Mouse (Mus musculus): Measurements from ENCODE around the gene AC134908.4. TPM values are rescaled to one million over a fixed set of nuclear protein-coding genes. Genes with fewer than 3 reads are reported as not detected.

The AC134908.4 gene
- total RNA-seq (2014; fragmentation: Nextera tagmentation) (19.1 TPM in 1 of 2 replicates, not detected in the other), total RNA-seq (2017) (not detected in 2 replicates)

DNA sequence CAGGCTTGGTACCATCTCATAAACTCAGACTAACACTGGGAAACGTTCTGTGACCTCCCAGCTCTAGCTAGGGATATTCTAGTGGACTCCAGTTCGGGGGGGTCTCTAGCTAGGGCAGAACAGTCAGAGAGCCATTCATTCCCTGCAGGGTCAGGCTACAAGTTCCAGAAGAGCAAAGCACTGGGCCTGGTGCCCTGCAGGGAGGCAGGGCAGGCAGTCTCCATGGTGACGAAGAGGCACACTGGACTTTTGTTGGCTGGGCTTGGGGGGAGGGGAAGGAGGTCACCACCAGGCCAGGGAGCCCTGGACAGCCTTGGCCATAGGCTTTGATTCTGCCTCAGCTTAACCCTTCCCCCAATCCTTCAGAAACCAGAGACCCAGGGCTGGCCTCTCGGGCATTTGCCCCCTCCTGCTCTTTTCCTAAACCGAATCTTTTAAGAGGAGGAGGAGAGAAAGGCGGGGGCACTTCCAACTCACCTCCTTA lies at the start of gene AC134908.4:
AC134908.4 (minus strand) TSS at position 51 of the 484 bp plus-strand sequence.
- ATAC-seq (replicated peaks; ENCODE audit: low FRiP score, low TSS enrichment, poor library complexity, severe bottlenecking): no peak

DNA sequence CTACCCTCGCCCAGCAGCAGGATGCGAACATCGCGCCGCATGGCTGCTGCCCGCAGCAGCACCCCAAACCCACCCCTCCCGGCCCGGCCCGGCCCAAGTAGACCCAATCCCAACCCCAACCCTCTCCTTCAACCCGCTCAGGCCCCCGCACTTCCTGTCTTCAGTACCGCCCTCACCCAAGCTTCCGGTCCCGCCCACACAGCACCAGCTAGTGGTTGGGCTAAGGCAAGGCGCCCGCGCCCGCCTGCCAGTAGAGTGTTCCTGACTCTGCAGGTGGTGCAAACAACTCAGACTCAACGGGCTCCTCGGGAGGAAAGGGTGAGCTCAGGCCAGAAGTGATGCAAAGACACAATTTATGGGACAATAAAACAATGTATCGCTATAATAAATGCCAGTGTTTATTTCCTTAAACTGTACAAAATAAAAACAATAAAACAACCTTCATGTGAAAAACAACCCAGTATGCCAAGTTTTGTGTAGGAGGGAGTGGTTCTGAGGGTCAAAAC lies 49.0 kb upstream of the AC134908.4 start, which contains the start of gene Rhot2:
Rhot2 (minus strand) TSS at position 456 of the 506 bp plus-strand sequence.
- ATAC-seq (replicated peaks; ENCODE audit: low FRiP score, low TSS enrichment, poor library complexity, severe bottlenecking): peak; percentile 90

DNA sequence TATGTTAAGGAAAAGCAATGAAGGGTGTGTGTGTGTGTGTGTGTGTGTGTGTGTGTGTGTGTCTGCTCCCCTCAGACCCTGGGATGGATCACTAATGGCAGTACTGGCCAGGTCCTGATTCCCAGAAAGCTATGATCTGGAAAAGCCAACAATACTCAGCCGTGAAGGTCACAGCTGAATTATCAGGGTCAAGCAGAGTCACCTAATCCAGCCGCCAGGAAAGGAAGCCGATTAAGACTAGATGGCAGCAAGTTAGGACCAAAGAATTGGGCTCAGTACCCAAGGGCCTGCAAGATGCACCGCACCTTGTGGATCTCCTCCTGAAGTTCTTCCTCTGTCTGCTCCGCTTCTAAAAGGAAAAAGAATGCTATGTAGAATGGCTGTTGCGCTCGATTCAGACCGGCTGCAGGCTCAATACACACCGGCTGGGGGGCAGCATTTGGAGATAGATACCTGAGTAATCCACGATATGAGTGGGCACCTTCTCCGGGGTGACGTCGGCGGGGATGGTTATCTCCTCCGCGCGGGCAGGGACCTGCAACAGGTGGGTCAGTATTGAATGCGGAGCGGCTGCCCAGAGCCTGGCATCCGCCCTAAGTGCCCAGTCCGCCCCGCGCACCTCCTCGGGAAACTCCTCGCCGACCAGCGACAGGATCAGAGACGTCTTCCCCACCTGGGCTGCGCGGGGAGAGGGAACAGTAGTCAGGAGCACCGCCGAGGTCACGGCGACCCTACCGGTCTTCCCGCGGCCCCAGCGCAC lies 48.4 kb upstream of the AC134908.4 start:
- ATAC-seq (replicated peaks; ENCODE audit: low FRiP score, low TSS enrichment, poor library complexity, severe bottlenecking): 0 out of 2 replicates have a peak, but pooled peaks have one; percentile 11

DNA sequence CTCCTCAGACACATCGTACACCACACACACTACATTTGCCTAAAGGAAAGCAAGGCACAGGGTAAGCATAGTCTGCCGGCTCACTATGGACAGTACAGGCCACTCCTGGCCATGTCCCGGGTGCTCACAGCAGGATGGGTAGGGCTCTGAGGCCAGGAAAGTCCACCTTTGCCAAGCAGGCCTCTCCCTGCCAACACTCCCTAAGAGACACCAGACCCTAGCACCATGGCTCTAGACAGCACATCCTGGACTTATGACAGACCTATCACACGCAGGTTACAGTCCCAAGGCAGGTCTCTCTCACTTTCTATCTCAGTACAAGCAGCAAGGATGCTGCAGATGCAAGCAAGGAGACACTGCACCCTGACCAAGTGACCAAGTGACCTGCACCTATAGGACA lies 47.7 kb upstream of the AC134908.4 start:
- no peak for ATAC-seq (replicated peaks; ENCODE audit: low FRiP score, low TSS enrichment, poor library complexity, severe bottlenecking)

DNA sequence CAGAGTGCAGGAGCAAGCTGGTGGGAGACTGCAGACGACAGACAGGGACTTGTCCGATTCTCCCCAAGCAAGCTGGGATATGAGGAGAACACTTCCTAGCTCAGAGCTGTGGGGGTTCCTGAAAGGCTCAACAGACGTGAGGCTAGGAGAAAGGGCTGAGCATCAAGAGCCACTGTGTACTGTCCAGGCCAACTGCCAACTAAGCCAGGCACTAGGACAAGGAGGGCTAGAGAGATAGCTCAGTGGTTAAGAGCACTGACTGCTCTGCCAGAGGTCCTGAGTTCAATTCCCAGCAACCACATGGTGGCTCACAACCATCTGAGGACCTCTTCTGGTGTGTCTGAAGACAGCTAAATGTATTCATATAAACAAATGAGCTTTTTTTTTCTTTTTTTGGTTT lies 47.0 kb upstream of the AC134908.4 start:
- ATAC-seq (replicated peaks; ENCODE audit: low FRiP score, low TSS enrichment, poor library complexity, severe bottlenecking): no peak

DNA sequence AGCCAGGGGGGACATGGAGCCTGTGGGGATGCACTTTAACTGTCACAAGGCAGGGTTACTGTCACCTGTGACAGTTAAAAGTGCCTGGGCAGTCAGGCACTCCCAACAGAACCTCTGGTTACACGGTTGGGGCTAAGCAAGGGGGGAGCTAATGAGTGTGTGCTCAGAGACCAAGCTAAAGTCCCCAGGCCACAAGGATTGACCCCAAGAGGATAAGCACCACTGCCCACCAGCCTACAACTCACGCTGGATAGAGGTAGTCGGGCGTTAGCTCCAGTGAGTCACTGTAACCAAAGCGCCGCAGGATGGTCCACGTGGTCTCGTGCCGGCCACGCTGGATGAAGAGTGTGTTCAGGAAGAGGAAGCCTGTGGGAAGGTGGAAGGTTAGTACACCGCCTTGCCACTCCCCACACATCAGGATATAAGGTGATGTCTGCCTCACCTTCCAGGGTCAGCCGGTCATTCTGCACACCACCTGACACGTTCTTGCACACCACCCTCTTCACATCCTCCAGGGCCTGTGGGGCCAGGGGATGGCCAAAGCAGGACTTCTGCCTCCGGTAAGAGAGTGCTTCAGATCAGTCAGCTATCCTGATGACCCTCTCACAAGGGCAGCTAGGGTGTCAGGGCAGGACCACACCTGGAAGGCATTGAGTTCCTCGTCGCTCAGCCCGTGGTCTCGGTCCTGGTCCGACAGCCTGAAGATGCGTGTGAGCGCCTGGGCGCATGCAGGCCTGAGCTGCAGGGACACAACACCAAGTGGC lies 45.8 kb upstream of the AC134908.4 start, which contains the start of gene Gm20683:
Gm20683 (minus strand) TSS at position 647 of the 764 bp plus-strand sequence.
- no peak for ATAC-seq (replicated peaks; ENCODE audit: low FRiP score, low TSS enrichment, poor library complexity, severe bottlenecking)

DNA sequence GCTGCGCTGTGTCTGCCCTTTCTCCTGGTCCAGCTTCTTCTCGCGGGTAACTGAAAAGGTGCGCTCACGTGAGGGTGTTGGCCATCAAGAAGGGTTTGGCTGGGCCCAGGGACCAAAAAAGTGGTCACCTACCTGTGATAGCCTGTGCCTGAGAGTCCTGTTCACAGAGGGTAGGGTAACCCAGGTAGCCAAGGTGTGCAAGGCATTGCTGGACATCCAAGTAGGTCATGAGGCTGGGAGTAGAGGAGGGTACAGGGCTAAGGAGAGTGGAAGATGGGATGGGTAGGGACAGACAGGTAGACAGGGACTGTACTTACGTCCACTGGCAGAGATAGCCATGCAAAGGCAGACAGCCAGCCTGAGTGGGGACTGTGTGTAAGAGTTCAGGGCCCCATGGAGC lies 45.1 kb upstream of the AC134908.4 start:
- ATAC-seq (replicated peaks; ENCODE audit: low FRiP score, low TSS enrichment, poor library complexity, severe bottlenecking): no peak

DNA sequence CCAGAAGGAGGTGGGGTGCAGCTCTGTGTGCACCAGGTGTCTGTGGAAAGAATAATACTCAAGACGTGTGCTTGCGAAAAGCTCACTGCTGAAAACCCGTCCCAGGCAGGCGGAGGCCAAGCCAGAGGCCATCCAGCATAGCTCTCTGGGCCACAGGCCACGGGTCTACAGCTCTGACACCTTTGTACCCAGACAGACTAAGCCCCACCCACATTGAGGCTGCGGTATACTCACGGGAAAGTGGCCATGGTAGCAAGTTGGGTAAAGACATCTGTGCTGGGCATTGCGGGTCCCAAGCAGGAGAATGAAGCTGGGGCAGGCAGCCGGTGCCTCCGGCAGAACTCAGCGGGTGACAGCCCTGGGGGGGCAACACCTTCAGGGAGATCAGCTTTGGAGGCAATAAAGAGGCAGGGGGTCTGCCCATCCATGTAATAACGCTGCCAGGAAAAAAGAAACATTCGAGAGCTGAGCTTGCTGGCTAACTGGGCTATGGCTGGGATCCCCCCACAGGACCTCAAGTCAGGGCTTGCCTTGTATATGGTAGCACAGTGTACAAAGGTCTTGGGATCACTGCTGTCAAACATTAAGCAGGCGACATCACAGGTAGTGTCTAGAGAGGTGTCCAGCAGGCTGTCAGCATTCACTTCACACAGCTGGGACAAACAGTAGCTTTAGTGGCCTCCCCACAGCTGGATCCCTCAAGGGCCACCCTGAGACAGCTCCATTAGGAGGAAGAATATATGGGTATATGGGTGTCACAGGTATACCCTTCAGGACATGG lies 44.2 kb upstream of the AC134908.4 start:
- no peak for ATAC-seq (replicated peaks; ENCODE audit: low FRiP score, low TSS enrichment, poor library complexity, severe bottlenecking)

DNA sequence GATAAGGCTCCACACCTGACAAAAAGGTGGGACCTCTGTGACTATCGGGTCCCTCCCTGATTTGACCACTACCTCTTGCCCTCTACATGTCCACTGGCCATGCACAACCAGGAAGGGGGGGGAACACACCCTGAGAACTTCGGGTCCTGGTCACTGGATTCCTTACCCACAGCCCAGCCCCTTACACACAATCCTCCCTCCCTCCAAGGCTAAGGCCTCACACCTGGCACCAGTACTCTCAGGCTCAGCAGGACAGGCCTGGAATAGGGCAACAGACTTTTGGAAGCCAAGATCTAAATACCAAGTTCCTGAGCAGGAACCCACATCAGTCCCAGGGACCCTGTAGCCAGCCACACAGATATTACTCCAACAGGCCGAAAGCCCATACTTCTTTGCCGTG lies 43.4 kb upstream of the AC134908.4 start:
- ATAC-seq (replicated peaks; ENCODE audit: low FRiP score, low TSS enrichment, poor library complexity, severe bottlenecking): no peak

DNA sequence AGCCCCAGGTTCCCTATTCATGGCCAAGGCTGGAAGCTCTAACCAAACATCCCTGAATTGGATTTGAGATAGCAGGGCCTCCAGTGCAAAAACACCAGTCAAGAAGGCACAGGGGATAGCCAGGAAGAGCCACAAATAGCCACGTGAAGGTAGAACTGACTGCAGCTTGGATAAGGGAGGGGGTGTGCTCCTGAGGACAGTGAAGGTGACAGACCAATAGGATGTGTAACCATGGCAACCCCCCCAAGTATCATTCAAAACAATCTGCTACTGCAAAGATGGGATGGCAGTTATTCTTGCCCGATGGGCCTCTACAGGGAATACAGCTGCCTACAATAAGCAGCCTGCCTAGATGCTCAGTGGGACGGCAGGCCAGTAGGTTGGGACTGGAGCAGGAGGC lies 42.1 kb upstream of the AC134908.4 start:
- no peak for ATAC-seq (replicated peaks; ENCODE audit: low FRiP score, low TSS enrichment, poor library complexity, severe bottlenecking)

DNA sequence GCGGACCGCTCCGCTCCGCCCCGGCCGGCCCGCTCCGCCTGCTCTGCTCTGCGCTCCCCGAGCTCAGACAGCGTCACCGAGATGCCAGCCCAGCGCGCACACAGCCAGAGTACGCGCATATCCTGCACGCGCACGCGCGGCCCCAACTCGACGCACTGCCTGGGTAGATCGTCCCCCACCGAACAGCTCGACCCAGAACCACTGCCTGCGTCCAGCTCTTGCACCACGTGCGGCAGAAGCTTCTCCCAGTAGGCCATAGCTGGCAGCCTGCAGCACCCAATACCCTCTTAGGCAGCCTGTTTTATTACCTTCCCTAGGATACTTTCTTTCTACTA lies 41.6 kb upstream of the AC134908.4 start, which contains the start of gene Rhbdl1:
Rhbdl1 (minus strand) TSS at position 220 of the 335 bp plus-strand sequence.
- ATAC-seq (replicated peaks; ENCODE audit: low FRiP score, low TSS enrichment, poor library complexity, severe bottlenecking): 0 out of 2 replicates have a peak, but pooled peaks have one; percentile 12

DNA sequence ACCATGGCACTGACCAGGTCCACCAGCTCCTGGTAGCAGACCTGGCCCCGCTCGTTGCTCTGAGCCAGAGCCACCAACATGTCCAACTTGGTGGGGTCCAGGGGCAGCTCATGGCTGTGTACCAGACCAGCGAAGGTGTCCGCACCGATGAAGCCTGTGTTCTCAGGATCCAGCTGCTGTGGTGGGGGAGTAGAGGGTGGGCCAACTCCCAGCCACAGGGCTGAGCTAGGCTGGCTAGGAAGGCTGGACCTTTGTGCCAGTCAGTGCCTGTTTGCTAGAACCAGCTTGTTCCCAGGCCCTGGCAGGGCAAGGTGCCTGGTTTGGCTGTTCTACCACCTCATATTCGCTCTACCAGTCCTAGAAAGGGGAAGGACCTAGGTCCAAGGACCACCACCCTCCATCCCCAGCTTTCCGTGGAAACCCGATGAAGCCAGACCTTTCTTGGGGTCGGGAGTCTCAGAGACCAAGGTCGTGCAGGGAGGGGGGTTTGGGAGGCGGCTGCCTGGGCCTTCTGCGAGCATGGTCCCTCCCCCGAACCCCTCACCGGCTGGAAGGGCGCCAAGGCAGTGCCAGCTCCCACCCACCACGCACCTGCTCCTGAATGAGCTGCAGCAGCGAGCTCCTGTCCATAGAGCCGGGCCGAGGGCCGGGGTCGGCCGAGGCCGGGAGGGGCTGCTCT lies 41.1 kb upstream of the AC134908.4 start:
- ATAC-seq (replicated peaks; ENCODE audit: low FRiP score, low TSS enrichment, poor library complexity, severe bottlenecking): no peak

DNA sequence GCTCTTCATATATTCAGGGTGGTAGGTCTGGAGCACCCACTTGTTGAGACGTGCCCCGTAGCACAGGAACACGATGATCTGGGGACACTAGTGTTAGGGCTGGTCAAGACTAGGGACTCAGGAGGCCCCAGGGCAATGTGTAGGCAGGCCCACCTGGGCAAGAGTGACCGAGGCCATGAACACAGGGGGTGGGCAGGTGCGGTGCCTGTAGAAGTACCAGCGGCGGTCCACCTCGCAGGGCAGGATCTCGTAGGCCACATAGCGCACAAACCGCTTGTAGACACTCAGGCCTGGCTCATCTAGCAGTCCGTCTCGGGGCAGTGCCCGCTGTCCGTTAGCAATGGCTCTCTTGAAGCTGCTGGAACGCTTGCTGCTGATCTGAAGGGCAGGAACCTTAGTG lies 40.4 kb upstream of the AC134908.4 start:
- ATAC-seq (replicated peaks; ENCODE audit: low FRiP score, low TSS enrichment, poor library complexity, severe bottlenecking): no peak

DNA sequence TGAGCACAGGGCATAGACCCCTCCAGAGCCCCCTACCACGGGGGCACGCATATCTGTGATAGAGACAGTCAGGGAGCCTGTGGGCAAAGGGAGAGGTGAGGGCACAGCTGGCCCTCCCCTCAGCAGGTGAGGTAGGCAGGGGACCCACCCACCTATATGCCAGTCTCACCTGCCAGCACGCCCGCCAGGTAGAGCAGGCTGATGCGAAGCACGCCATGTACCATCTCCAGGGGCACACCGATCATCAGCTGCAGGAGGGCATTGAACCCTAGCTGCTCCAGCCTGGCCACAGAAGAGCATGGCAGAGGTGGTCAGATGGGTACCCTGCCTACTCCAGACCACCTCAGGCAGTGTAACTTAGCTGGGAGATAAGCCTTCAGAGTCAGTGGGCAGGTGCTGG lies 39.8 kb upstream of the AC134908.4 start:
- ATAC-seq (replicated peaks; ENCODE audit: low FRiP score, low TSS enrichment, poor library complexity, severe bottlenecking): no peak

DNA sequence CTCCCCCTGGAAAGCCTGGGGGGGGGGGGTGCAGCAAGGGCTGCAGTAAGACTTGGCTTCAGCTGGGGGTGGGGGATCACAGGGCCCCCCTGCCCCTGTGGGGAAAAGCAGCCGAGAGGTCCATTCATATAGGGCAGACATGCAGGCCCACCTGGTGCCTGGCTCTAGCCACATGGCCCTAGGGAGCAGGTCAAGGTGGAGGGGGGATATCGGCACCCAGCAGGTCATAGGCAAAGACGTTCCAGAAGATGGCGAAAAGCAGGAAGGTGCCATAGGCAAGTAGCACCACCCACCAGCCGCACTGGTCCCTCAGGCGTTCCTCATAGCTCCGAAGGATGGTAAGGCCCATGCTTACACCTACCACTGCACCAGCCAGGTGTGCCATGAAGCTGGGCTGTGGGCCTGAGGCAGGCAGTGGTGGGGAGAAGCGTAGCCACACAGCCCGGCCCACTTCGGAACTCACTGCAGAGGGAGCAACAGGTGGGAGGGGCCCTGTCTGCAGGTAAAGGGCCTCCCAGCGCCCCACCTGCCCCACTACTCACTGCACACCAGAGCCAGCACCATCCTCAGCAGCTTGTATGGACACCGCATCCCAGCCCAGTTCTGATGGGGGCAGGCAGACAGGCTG lies 39.2 kb upstream of the AC134908.4 start:
- ATAC-seq (replicated peaks; ENCODE audit: low FRiP score, low TSS enrichment, poor library complexity, severe bottlenecking): no peak

DNA sequence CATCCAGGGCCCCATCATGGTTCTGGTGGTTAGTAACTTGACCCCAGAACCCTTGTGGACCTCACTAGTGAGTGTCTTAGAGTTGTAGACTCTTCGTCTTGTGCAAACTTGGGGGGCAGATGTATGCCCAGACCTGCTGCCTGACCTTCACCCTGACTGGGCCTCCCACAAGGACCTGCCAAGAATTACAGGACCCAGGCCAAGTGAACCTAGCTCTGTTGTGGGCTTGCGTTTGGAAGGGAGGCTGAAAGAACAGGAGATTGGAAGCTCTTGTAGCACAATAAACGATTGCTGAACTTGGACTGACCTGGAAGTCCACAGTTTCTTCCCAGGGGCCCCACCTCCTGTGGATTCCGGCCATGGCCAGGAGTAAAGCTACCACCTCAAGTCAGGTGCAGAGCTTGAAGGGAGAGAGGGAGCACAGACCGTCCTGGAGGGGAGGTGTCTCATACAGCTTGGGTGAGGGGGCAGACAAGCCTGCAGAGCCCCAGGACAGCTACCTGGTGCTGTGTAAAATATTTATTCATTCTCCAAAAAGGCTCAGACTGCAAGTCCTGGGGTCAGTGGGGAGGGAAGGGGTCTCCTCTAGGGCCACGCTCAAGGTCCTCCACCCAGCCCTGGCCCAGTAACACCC lies 38.6 kb upstream of the AC134908.4 start:
- ATAC-seq (replicated peaks; ENCODE audit: low FRiP score, low TSS enrichment, poor library complexity, severe bottlenecking): no peak

DNA sequence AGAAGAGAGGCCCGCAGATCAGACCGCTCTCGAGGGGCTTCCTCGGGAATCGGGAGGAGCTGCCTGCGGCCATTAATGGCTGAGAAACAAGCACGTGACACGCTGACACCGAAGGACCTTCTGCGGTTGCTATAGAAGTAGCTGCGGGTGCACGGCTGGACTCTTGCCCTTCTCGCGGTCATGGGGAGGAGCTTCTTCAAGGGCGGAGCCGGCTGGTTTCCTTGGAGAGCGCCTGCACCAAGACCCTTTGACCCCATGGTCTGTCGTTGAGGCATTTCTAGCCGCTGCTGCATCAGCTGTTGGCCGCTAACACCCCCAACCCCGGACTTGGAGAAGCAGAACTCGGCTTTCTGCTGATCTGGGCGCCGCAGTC lies 37.8 kb upstream of the AC134908.4 start, which contains the start of gene Stub1:
Stub1 (minus strand) TSS at position 114 of the 373 bp plus-strand sequence.
- ATAC-seq (replicated peaks; ENCODE audit: low FRiP score, low TSS enrichment, poor library complexity, severe bottlenecking): peak; percentile 7; the same call in 1 of the 2 replicates
